Mouse (Mus musculus): ENCODE data around the gene Acot5. TPM values are rescaled to one million over a fixed set of nuclear protein-coding genes. Genes with fewer than 3 reads are reported as not detected.
"Not testable (repeated sequence)": the region's sequence is repeated elsewhere in the genome, so short reads cannot be mapped to it uniquely, and the experiment has no call there.

The Acot5 gene
- polyA plus RNA-seq, 1 experiment from 2014 or later = 0.14 TPM

DNA sequence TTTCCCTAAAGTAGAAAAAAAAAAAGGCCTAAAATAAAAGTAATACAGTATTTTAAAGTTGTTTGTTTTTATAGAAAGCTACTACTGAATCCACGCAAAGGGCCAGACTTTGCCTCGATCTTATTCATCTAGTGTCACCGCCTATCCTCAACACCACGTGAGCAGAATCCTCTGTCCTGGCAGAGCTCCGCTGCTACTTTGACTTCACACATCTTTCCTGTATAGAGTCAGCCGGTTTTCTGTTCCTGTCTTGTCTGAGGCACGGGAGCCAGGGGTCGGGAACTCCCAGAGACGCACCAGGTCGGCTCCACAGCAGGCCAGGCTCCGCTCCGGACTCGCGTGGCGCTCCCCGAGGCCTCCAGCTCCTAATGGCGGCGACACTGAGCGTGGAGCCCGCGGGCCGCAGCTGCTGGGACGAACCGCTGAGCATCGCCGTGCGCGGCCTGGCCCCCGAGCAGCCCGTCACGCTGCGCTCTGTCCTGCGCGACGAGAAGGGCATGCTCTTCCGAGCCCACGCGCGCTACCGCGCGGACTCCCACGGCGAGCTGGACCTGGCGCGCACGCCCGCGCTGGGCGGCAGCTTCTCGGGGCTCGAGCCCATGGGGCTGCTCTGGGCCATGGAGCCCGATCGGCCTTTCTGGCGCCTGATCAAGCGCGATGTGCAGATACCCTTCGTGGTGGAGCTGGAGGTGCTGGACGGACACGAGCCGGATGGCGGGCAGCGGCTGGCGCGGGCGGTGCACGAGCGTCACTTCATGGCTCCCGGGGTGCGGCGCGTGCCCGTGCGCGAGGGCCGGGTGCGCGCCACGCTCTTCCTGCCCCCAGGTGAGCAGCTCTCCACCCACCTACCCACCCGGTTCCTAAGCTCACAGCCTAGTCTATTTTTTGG, 31.7 kb downstream of the Acot5 start, which contains the start of gene Acot6:
Gene Acot6, plus strand, starts transcription at position 51 of the 889 bp plus-strand sequence.
- H3K27ac ChIP-seq, H3K36me3 ChIP-seq: not testable (repeated sequence)
- WGBS = under 1% methylated on average over 73 of the region's 80 CpGs

GRCm38 (mm10) chr12:84101493-84101845, 32.3 kb downstream of the Acot5 start:
- H3K4me3 ChIP-seq (replicated peaks) = peak overlapping the region; percentile 52
- no peaks in the 10 kb centered on the region for H3K9me3 ChIP-seq
- peak overlapping the region; percentile 83 for H3K4me2 ChIP-seq
- 47% methylated on average over 2 of the region's 2 CpGs for WGBS
- ATAC-seq (ENCODE audit: insufficient read depth, low FRiP score, low read depth) = no peak
- H3K27me3 ChIP-seq (replicated peaks) = no peaks in the 10 kb centered on the region
- H3K36me3 ChIP-seq = no peaks in the 10 kb centered on the region
- H3K9ac ChIP-seq = no peak overlapping the region
- no peaks in the 10 kb centered on the region for H3K4me1 ChIP-seq
- H3K27ac ChIP-seq = no peak overlapping the region

More for the DNA sequence above, 31.7 kb downstream of the Acot5 start, which contains the start of gene Acot6:
- Histone ChIP-seq H3K4me2 (peak within 1 kb of the TSS; percentile 83), H3K4me3 (replicated peaks) (peak within 1 kb of the TSS; percentile 52), H3K9ac (peak within 1 kb of the TSS; percentile 40; the same call in 1 of the 2 replicates)
- H3K27me3 ChIP-seq (replicated peaks); H3K9me3 ChIP-seq; H3K4me1 ChIP-seq: not testable (repeated sequence)
- ATAC-seq (ENCODE audit: insufficient read depth, low FRiP score, low read depth) = peak; percentile 60; the same call in 1 of the 2 replicates

GRCm38 (mm10) chr12:84107012-84107411, 37.9 kb downstream of the Acot5 start:
- H3K4me2 ChIP-seq = no peak overlapping the region
- WGBS = 74% methylated on average over 3 of the region's 3 CpGs
- ATAC-seq (ENCODE audit: insufficient read depth, low FRiP score, low read depth) = no peak

DNA sequence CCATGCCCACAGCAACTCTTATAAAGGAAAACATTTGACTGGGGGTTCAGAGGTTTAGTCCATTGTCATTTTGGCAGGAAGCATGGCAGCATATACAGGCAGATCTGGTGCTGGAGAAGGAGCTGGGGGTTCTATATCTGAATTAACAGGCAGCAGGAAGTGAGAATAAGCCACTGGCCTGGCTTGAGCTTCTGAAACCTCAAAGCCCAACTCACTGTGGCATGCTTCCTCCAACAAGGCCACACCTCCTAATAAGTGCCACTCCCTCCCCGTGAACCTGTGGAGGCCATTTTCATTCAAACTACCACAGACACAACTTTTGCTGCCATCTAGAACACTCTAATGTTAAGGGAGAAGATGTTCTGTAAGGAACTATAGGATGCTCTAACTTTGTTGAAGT, 38.6 kb downstream of the Acot5 start:
- Histone ChIP-seq H3K4me1 (no peaks in the 10 kb centered on the region), H3K27ac (no peak overlapping the region), H3K4me2 (no peak overlapping the region), H3K36me3 (no peaks in the 10 kb centered on the region; the same call in 1 of the 2 replicates), H3K9ac (no peak overlapping the region), H3K4me3 (replicated peaks) (no peak overlapping the region), H3K9me3 (no peaks in the 10 kb centered on the region), H3K27me3 (replicated peaks) (no peaks in the 10 kb centered on the region)
- ATAC-seq (ENCODE audit: insufficient read depth, low FRiP score, low read depth) = no peak
- WGBS = 72% methylated on average over 1 of the region's 1 CpGs

More at GRCm38 (mm10) chr12:84107012-84107411, 37.9 kb downstream of the Acot5 start:
- no peaks in the 10 kb centered on the region; the same call in 1 of the 2 replicates for H3K36me3 ChIP-seq
- H3K4me1 ChIP-seq = no peaks in the 10 kb centered on the region
- no peaks in the 10 kb centered on the region for H3K9me3 ChIP-seq
- no peak overlapping the region for H3K9ac ChIP-seq
- no peaks in the 10 kb centered on the region for H3K27me3 ChIP-seq (replicated peaks)
- H3K4me3 ChIP-seq (replicated peaks) = no peak overlapping the region
- H3K27ac ChIP-seq = no peak overlapping the region

DNA sequence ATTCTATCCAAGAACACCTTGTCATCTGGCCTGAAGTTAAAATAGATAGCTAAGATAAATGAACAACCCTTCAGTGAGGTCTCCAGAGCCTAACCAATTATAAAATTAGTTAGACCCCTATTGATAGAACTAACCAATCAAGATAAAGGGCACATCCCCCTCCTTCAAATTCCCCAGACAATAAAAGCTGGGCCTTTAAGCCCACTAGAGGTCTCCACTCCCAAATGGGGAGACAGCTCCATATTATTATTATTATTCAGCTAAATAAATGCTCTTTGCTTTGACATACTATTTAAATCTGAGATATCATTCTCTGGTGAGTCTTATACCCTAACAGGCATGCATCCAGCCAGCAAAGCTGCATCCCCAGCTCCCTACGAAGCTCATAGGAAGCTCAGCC, 40.8 kb downstream of the Acot5 start:
- 66% methylated on average over 1 of the region's 1 CpGs for WGBS

GRCm38 (mm10) chr12:84110814-84111213, 41.7 kb downstream of the Acot5 start:
- 86% methylated on average over 4 of the region's 4 CpGs for WGBS
- H3K4me1 ChIP-seq = peaks cover 9% of the 10 kb centered on the region; the same call in 1 of the 2 replicates
- H3K4me3 ChIP-seq (replicated peaks) = no peak overlapping the region
- no peak overlapping the region for H3K4me2 ChIP-seq
- no peaks in the 10 kb centered on the region for H3K27me3 ChIP-seq (replicated peaks)
- no peaks in the 10 kb centered on the region; the same call in 1 of the 2 replicates for H3K36me3 ChIP-seq
- no peak overlapping the region for H3K27ac ChIP-seq
- ATAC-seq (ENCODE audit: insufficient read depth, low FRiP score, low read depth) = no peak
- no peaks in the 10 kb centered on the region for H3K9me3 ChIP-seq
- no peak overlapping the region for H3K9ac ChIP-seq

More for the DNA sequence above, 40.8 kb downstream of the Acot5 start:
- Histone ChIP-seq H3K4me2 (no peak overlapping the region), H3K9ac (no peak overlapping the region), H3K27ac (no peak overlapping the region), H3K9me3 (no peaks in the 10 kb centered on the region), H3K4me1 (peaks cover 5% of the 10 kb centered on the region; the same call in 1 of the 2 replicates), H3K36me3 (no peaks in the 10 kb centered on the region; the same call in 1 of the 2 replicates), H3K4me3 (replicated peaks) (no peak overlapping the region), H3K27me3 (replicated peaks) (no peaks in the 10 kb centered on the region)
- ATAC-seq (ENCODE audit: insufficient read depth, low FRiP score, low read depth) = no peak

DNA sequence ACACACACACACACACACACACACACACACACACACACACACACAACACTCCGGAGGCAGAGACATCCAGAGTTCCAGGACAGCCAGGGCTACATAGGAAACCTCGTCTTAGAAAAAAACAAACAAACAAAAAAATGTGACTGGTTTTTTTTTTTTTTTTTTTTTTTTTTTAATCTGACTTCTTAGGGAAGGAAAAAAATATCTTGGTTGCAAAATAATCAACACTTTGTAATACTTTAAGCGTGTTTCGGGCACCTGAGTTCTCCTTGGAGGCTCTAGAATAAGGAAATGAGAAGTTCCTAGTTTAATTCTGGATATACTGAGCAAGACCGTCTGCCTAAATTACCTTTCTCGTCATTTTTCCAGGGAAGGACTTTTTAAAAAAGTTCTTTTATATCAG, 44.6 kb downstream of the Acot5 start:
- H3K27ac ChIP-seq = no peak overlapping the region
- no peaks in the 10 kb centered on the region for H3K27me3 ChIP-seq (replicated peaks)
- H3K4me1 ChIP-seq = peaks cover 9% of the 10 kb centered on the region; the same call in 1 of the 2 replicates
- no peaks in the 10 kb centered on the region for H3K9me3 ChIP-seq
- no peak for ATAC-seq (ENCODE audit: insufficient read depth, low FRiP score, low read depth)
- H3K9ac ChIP-seq = no peak overlapping the region
- H3K36me3 ChIP-seq = no peaks in the 10 kb centered on the region; the same call in 1 of the 2 replicates
- H3K4me3 ChIP-seq (replicated peaks) = peak overlapping the region; percentile 83
- H3K4me2 ChIP-seq = peak overlapping the region; percentile 71
- 33% methylated on average over 6 of the region's 6 CpGs for WGBS

- peak; percentile 95 for ATAC-seq (ENCODE audit: insufficient read depth, low FRiP score, low read depth)
- no peaks in the 10 kb centered on the region; the same call in 1 of the 2 replicates for H3K36me3 ChIP-seq
- peak within 1 kb of the TSS; percentile 71 for H3K4me2 ChIP-seq
- WGBS = 2% methylated on average over 33 of the region's 35 CpGs
- peaks cover 9% of the 10 kb centered on the region; the same call in 1 of the 2 replicates for H3K4me1 ChIP-seq
- H3K27ac ChIP-seq = peak within 1 kb of the TSS; percentile 72
- H3K9me3 ChIP-seq = no peaks in the 10 kb centered on the region
- peak within 1 kb of the TSS; percentile 83 for H3K4me3 ChIP-seq (replicated peaks)
- H3K27me3 ChIP-seq (replicated peaks) = no peaks in the 10 kb centered on the region
- peak within 1 kb of the TSS; percentile 37; the same call in 1 of the 2 replicates for H3K9ac ChIP-seq
Measured at GRCm38 (mm10) chr12:84114153-84114994, 45.2 kb downstream of the Acot5 start, which contains the start of gene Dnal1. Gene Dnal1 (plus strand): TSS chr12:84114366.

- no peak overlapping the region for H3K9ac ChIP-seq
- no peak overlapping the region for H3K4me3 ChIP-seq (replicated peaks)
- H3K36me3 ChIP-seq = no peaks in the 10 kb centered on the region
- H3K4me2 ChIP-seq = no peak overlapping the region
- WGBS = 93% methylated on average over 5 of the region's 5 CpGs
- peaks cover 7% of the 10 kb centered on the region; the same call in 1 of the 2 replicates for H3K4me1 ChIP-seq
- no peaks in the 10 kb centered on the region for H3K9me3 ChIP-seq
- no peaks in the 10 kb centered on the region for H3K27me3 ChIP-seq (replicated peaks)
- no peak overlapping the region for H3K27ac ChIP-seq
- ATAC-seq (ENCODE audit: insufficient read depth, low FRiP score, low read depth) = no peak
Measured at GRCm38 (mm10) chr12:84119584-84119983, 50.5 kb downstream of the Acot5 start.

Measured in stomach, embryonic 15.5 days (tissue).